Mouse (Mus musculus): ENCODE results near the gene Gstm3. TPM values are rescaled to one million over a fixed set of nuclear protein-coding genes. Genes with fewer than 3 reads are reported as not detected.
A peak's percentile ranks its signal among the peaks of the same experiment; 100 is the strongest.

The Gstm3 gene
- polyA plus RNA-seq, 1 experiment from 2014 or later, result 11.4 TPM

- Histone ChIP-seq H3K36me3 (no peaks in the 10 kb centered on the region), H3K9me3 (replicated peaks) (no peaks in the 10 kb centered on the region), H3K9ac (no peak overlapping the region), H3K4me3 (replicated peaks) (no peak overlapping the region), H3K27ac (no peak overlapping the region), H3K4me1 (replicated peaks) (peaks cover 13% of the 10 kb centered on the region), H3K27me3 (no peaks in the 10 kb centered on the region; the same call in 1 of the 2 replicates), H3K4me2 (no peak overlapping the region)
- ATAC-seq (ENCODE audit: low read depth) (no peak), DNase-seq (no peak)
- WGBS (ENCODE audit: insufficient replicate concordance), result 75% methylated on average over 4 of the region's 4 CpGs
Measured at GRCm38 (mm10) chr3:107929243-107929642, 39.8 kb downstream of the Gstm3 start.

- ATAC-seq (ENCODE audit: low read depth) (no peak), DNase-seq (no peak)
- no peaks in the 10 kb centered on the region for H3K9me3 ChIP-seq (replicated peaks)
- H3K4me1 ChIP-seq (replicated peaks), result peaks cover 13% of the 10 kb centered on the region
- H3K36me3 ChIP-seq, result no peaks in the 10 kb centered on the region
- no peak overlapping the region for H3K4me3 ChIP-seq (replicated peaks)
- WGBS (ENCODE audit: insufficient replicate concordance), result 76% methylated on average over 11 of the region's 11 CpGs
- H3K27me3 ChIP-seq, result no peaks in the 10 kb centered on the region
- no peak overlapping the region for H3K4me2 ChIP-seq
- no peak overlapping the region for H3K27ac ChIP-seq
- no peak overlapping the region for H3K9ac ChIP-seq
Measured at GRCm38 (mm10) chr3:107928691-107929090, 40.4 kb downstream of the Gstm3 start.

- WGBS (ENCODE audit: insufficient replicate concordance), result 82% methylated on average over 3 of the region's 3 CpGs
- DNase-seq, result no peak
Measured at GRCm38 (mm10) chr3:107927841-107928240, 41.2 kb downstream of the Gstm3 start.

GRCm38 (mm10) chr3:107925335-107925734 is 43.7 kb downstream of the Gstm3 start:
- ATAC-seq (ENCODE audit: low read depth), result no peak
- Histone ChIP-seq H3K4me3 (replicated peaks) (no peak overlapping the region), H3K9me3 (replicated peaks) (no peaks in the 10 kb centered on the region), H3K4me1 (replicated peaks) (no peaks in the 10 kb centered on the region), H3K27me3 (no peaks in the 10 kb centered on the region), H3K9ac (no peak overlapping the region), H3K4me2 (no peak overlapping the region), H3K27ac (no peak overlapping the region), H3K36me3 (no peaks in the 10 kb centered on the region)
- 68% methylated on average over 3 of the region's 3 CpGs for WGBS (ENCODE audit: insufficient replicate concordance)
- no peak for DNase-seq

More at GRCm38 (mm10) chr3:107927841-107928240, 41.2 kb downstream of the Gstm3 start:
- H3K9me3 ChIP-seq (replicated peaks), result no peaks in the 10 kb centered on the region
- H3K27me3 ChIP-seq, result no peaks in the 10 kb centered on the region
- no peak overlapping the region for H3K4me3 ChIP-seq (replicated peaks)
- peaks cover 13% of the 10 kb centered on the region for H3K4me1 ChIP-seq (replicated peaks)
- H3K36me3 ChIP-seq, result no peaks in the 10 kb centered on the region
- no peak overlapping the region for H3K27ac ChIP-seq
- no peak overlapping the region for H3K4me2 ChIP-seq
- no peak overlapping the region for H3K9ac ChIP-seq
- no peak for ATAC-seq (ENCODE audit: low read depth)

- DNase-seq (no peak), ATAC-seq (ENCODE audit: low read depth) (no peak)
- Histone ChIP-seq H3K27ac (no peak overlapping the region), H3K4me2 (no peak overlapping the region), H3K4me3 (replicated peaks) (no peak overlapping the region), H3K4me1 (replicated peaks) (no peaks in the 10 kb centered on the region), H3K9ac (no peak overlapping the region), H3K9me3 (replicated peaks) (no peaks in the 10 kb centered on the region), H3K27me3 (peaks cover 5% of the 10 kb centered on the region; the same call in 1 of the 2 replicates), H3K36me3 (no peaks in the 10 kb centered on the region)
- WGBS (ENCODE audit: insufficient replicate concordance), result 80% methylated on average over 5 of the region's 5 CpGs
Measured at GRCm38 (mm10) chr3:107920348-107920747, 48.7 kb downstream of the Gstm3 start.

- H3K4me2 ChIP-seq, result no peak overlapping the region
- no peak overlapping the region for H3K27ac ChIP-seq
- H3K9ac ChIP-seq, result no peak overlapping the region
- DNase-seq, result peak; percentile 34
- H3K4me3 ChIP-seq (replicated peaks), result no peak overlapping the region
- H3K4me1 ChIP-seq (replicated peaks), result no peaks in the 10 kb centered on the region
- H3K27me3 ChIP-seq, result peaks cover 5% of the 10 kb centered on the region; the same call in 1 of the 2 replicates
- ATAC-seq (ENCODE audit: low read depth), result no peak
- 48% methylated on average over 7 of the region's 7 CpGs for WGBS (ENCODE audit: insufficient replicate concordance)
- no peaks in the 10 kb centered on the region for H3K9me3 ChIP-seq (replicated peaks)
- H3K36me3 ChIP-seq, result no peaks in the 10 kb centered on the region
Measured at GRCm38 (mm10) chr3:107917783-107918408, 51.2 kb downstream of the Gstm3 start.

- Histone ChIP-seq H3K9ac (no peak overlapping the region), H3K27ac (no peak overlapping the region), H3K4me1 (replicated peaks) (0 out of 2 replicates have a peak, but pooled peaks cover 4% of the 10 kb centered on the region), H3K27me3 (peaks cover 5% of the 10 kb centered on the region; the same call in 1 of the 2 replicates), H3K4me3 (replicated peaks) (no peak overlapping the region), H3K9me3 (replicated peaks) (no peaks in the 10 kb centered on the region), H3K4me2 (no peak overlapping the region), H3K36me3 (no peaks in the 10 kb centered on the region)
- ATAC-seq (ENCODE audit: low read depth) (no peak), DNase-seq (no peak)
- whole genome bisulfite sequencing (ENCODE audit: insufficient replicate concordance), result 64% methylated on average over 3 of the region's 3 CpGs
Measured at GRCm38 (mm10) chr3:107917097-107917496, 52.0 kb downstream of the Gstm3 start.

- Histone ChIP-seq H3K9ac (no peak overlapping the region), H3K4me1 (replicated peaks) (peaks cover 4% of the 10 kb centered on the region; the same call in 1 of the 2 replicates), H3K27ac (no peak overlapping the region), H3K27me3 (peaks cover 5% of the 10 kb centered on the region; the same call in 1 of the 2 replicates), H3K4me3 (replicated peaks) (no peak overlapping the region), H3K36me3 (no peaks in the 10 kb centered on the region), H3K4me2 (no peak overlapping the region), H3K9me3 (replicated peaks) (no peaks in the 10 kb centered on the region)
- 79% methylated on average over 15 of the region's 15 CpGs for WGBS (ENCODE audit: insufficient replicate concordance)
- no peak for ATAC-seq (ENCODE audit: low read depth)
- no peak for DNase-seq
Measured at GRCm38 (mm10) chr3:107916674-107917073, 52.4 kb downstream of the Gstm3 start.

Other genes starting within 250 kb of the Gstm3 start
- gene Csf1, start 208.8 kb downstream of the Gstm3 start, polyA plus RNA-seq (2015; fragmentation: Nextera tagmentation; extraction: Ambion mirVana), result 4.6 and 6.1 TPM in 2 replicates
- not detected in 2 replicates for gene Eps8l3, start 92.1 kb downstream of the Gstm3 start, polyA plus RNA-seq (2015; fragmentation: Nextera tagmentation; extraction: Ambion mirVana)
- gene Gstm5, start 73.5 kb downstream of the Gstm3 start, polyA plus RNA-seq (2015; fragmentation: Nextera tagmentation; extraction: Ambion mirVana), result 148 and 158 TPM in 2 replicates
- 11.1 and 13.2 TPM in 2 replicates for gene Gstm7, start 37.5 kb downstream of the Gstm3 start, polyA plus RNA-seq (2015; fragmentation: Nextera tagmentation; extraction: Ambion mirVana)
- gene Gstm6, start 25.5 kb downstream of the Gstm3 start, polyA plus RNA-seq (2015; fragmentation: Nextera tagmentation; extraction: Ambion mirVana), result 9.0 and 12.0 TPM in 2 replicates
- 5.9 and 6.1 TPM in 2 replicates for gene Gstm2, start 17.2 kb upstream of the Gstm3 start, polyA plus RNA-seq (2015; fragmentation: Nextera tagmentation; extraction: Ambion mirVana)
- 264 and 265 TPM in 2 replicates for gene Gstm1, start 48.7 kb upstream of the Gstm3 start, polyA plus RNA-seq (2015; fragmentation: Nextera tagmentation; extraction: Ambion mirVana)
- gene Gstm4, start 75.6 kb upstream of the Gstm3 start, polyA plus RNA-seq (2015; fragmentation: Nextera tagmentation; extraction: Ambion mirVana), result 17.9 and 19.6 TPM in 2 replicates
- 46.0 and 48.2 TPM in 2 replicates for gene Ampd2, start 117.4 kb upstream of the Gstm3 start, polyA plus RNA-seq (2015; fragmentation: Nextera tagmentation; extraction: Ambion mirVana)
- gene Gnat2, start 123.5 kb upstream of the Gstm3 start, polyA plus RNA-seq (2015; fragmentation: Nextera tagmentation; extraction: Ambion mirVana), result 2.6 and 3.1 TPM in 2 replicates
- 67.8 and 83.4 TPM in 2 replicates for gene Gnai3, start 176.9 kb upstream of the Gstm3 start, polyA plus RNA-seq (2015; fragmentation: Nextera tagmentation; extraction: Ambion mirVana)
- not detected in 2 replicates for gene Gpr61, start 185.6 kb upstream of the Gstm3 start, polyA plus RNA-seq (2015; fragmentation: Nextera tagmentation; extraction: Ambion mirVana)
- gene Amigo1, start 217.1 kb upstream of the Gstm3 start, polyA plus RNA-seq (2015; fragmentation: Nextera tagmentation; extraction: Ambion mirVana), result 0.35 and 0.51 TPM in 2 replicates
- gene Cyb561d1, start 231.9 kb upstream of the Gstm3 start, polyA plus RNA-seq (2015; fragmentation: Nextera tagmentation; extraction: Ambion mirVana), result 1.7 and 2.0 TPM in 2 replicates
- 3.1 and 3.3 TPM in 2 replicates for gene Atxn7l2, start 241.7 kb upstream of the Gstm3 start, polyA plus RNA-seq (2015; fragmentation: Nextera tagmentation; extraction: Ambion mirVana)